Mouse (Mus musculus): ENCODE measurements around the gene Fam122b. TPM values are rescaled to one million over a fixed set of nuclear protein-coding genes. Genes with fewer than 3 reads are reported as not detected.

Gene Fam122b
- polyA plus RNA-seq, 1 experiment, result 0.48 TPM

DNA sequence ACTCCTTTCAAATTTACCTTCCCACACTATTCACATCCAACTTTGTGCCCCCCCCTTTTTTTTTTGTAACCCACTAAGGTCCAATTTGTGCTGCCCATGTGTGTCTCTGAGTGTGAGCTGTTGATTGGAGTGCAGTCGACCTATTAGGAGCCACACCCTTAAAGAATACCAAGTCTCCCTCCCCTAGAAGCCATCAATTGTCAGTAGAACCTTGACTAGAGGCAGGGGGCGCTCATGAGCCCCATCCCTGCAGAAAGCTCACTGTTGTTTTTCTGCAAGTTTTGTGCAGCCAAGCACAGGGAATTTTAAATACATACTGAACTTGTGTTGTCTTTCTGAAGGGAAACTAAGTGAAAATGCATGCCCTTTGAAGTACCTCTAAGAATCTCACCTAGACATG is 31.6 kb downstream of the Fam122b start:
- Histone ChIP-seq H3K27me3 (ENCODE audit: control insufficient read depth) (no peaks in the 10 kb centered on the region), H3K4me1 (ENCODE audit: control insufficient read depth) (peaks cover 4% of the 10 kb centered on the region), H3K36me3 (ENCODE audit: control insufficient read depth) (no peaks in the 10 kb centered on the region), H3K9me3 (ENCODE audit: control insufficient read depth, low read length) (no peaks in the 10 kb centered on the region), H3K4me3 (replicated peaks) (no peak overlapping the region)
- TF ChIP-seq GATA1 (IDR thresholded peaks at IDR 0.05; ENCODE audit: low read length), result no peak
- no peak for TF ChIP-seq TAL1 (IDR thresholded peaks at IDR 0.05; ENCODE audit: low read length)

DNA sequence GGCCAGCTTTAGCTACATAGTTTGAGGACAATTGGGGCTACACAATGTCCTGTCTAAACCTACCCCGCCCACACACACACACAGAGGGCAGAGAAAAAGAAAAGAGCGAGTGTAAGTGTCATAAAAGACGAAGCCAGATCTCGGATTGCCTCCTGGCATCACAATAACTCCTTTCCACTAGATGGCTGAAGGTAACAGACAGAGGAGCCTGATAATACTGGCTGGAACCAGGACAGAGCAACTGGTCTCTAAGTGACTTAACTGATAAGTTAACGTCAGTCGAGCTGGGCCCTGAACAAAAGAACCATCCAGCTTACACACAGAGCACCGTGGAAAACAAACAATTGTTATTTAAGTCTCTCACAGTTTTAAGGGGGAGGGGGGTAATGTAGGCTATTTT is 33.2 kb downstream of the Fam122b start:
- Histone ChIP-seq H3K4me3 (replicated peaks) (no peak overlapping the region), H3K9me3 (ENCODE audit: control insufficient read depth, low read length) (no peaks in the 10 kb centered on the region), H3K27me3 (ENCODE audit: control insufficient read depth) (no peaks in the 10 kb centered on the region), H3K36me3 (ENCODE audit: control insufficient read depth) (no peaks in the 10 kb centered on the region), H3K4me1 (ENCODE audit: control insufficient read depth) (peaks cover 11% of the 10 kb centered on the region)
- no peak for TF ChIP-seq GATA1 (IDR thresholded peaks at IDR 0.05; ENCODE audit: low read length)
- no peak for TF ChIP-seq TAL1 (IDR thresholded peaks at IDR 0.05; ENCODE audit: low read length)

DNA sequence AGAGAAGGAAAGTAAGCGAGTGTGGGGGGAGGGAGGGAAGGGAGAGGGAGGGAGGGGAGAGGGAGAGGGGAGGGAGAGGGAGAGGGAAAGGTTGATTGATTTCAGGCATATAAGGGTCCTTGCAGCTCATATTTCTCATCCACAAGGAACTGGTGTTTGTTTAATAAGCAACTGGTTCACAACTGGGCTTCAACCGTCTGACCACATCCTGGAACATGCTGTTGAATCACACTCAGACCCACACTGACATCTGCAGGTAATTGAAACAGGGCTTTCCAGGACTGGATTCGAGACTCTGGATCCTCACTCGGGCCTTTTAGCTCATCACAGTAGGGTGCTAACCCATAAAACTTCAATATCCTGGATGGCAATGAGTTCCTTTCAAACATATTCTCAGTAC is 35.9 kb downstream of the Fam122b start:
- Histone ChIP-seq H3K36me3 (ENCODE audit: control insufficient read depth) (no peaks in the 10 kb centered on the region), H3K4me3 (replicated peaks) (no peak overlapping the region), H3K27me3 (ENCODE audit: control insufficient read depth) (no peaks in the 10 kb centered on the region), H3K9me3 (ENCODE audit: control insufficient read depth, low read length) (no peaks in the 10 kb centered on the region), H3K4me1 (ENCODE audit: control insufficient read depth) (peaks cover 11% of the 10 kb centered on the region)
- TF ChIP-seq GATA1 (IDR thresholded peaks at IDR 0.05; ENCODE audit: low read length), result no peak
- TF ChIP-seq TAL1 (IDR thresholded peaks at IDR 0.05; ENCODE audit: low read length), result no peak

DNA sequence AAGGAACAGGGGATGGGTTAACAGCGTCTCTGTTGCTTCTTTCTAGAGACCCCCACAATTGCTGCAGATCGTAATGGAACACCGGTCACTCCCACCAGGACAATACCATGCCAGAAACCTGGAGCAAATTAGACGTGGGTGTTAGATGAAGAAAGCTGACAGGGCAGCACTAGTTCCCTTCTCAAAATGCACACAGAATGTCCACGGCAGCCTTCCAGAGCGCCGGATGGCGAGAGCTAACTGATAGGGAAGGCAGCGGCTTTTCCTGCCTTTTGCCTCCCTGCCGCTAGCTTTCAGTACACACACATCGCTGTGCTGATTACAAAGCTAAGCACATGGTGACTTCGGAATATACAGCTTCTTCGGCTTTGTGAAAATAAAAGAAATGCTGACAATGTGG is 37.6 kb downstream of the Fam122b start:
- no peaks in the 10 kb centered on the region for H3K27me3 ChIP-seq (ENCODE audit: control insufficient read depth)
- H3K4me3 ChIP-seq (replicated peaks), result peak overlapping the region; percentile 44
- H3K36me3 ChIP-seq (ENCODE audit: control insufficient read depth), result no peaks in the 10 kb centered on the region
- peaks cover 11% of the 10 kb centered on the region for H3K4me1 ChIP-seq (ENCODE audit: control insufficient read depth)
- no peak for TF ChIP-seq TAL1 (IDR thresholded peaks at IDR 0.05; ENCODE audit: low read length)
- TF ChIP-seq GATA1 (IDR thresholded peaks at IDR 0.05; ENCODE audit: low read length), result no peak
- no peaks in the 10 kb centered on the region for H3K9me3 ChIP-seq (ENCODE audit: control insufficient read depth, low read length)

DNA sequence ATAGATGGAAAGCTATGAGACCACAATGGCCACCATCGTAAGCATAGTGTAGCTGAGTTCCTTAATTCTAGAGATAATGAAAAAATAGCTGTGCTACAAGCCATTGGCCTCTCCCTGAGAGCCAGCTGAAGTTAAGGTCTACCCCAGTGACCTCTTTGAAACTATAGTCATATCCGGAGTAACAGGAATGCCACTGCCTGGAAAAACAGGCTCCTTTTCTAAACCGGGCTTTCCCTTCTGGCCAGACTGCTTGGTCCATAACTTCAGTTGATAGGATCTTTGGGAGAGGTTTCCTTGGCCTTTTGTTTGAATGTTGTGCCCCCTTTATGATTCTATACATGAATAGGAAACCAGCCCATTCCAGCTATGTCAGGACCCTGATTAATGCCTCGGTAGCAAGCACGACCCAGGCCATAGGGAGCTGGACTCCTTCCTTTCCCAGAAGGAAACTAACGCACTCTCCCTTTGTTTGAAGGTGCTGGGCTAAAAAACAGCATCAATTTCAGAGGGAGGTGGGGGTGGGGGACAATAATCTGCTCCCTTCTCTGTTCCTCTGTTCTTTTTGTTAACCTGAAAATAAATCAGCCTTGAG is 45.2 kb downstream of the Fam122b start:
- H3K9me3 ChIP-seq (ENCODE audit: control insufficient read depth, low read length), result no peaks in the 10 kb centered on the region
- H3K27me3 ChIP-seq (ENCODE audit: control insufficient read depth), result no peaks in the 10 kb centered on the region
- TF ChIP-seq GATA1 (IDR thresholded peaks at IDR 0.05; ENCODE audit: low read length) (no peak), TAL1 (IDR thresholded peaks at IDR 0.05; ENCODE audit: low read length) (no peak)
- H3K36me3 ChIP-seq (ENCODE audit: control insufficient read depth), result no peaks in the 10 kb centered on the region
- no peak overlapping the region for H3K4me3 ChIP-seq (replicated peaks)
- no peaks in the 10 kb centered on the region for H3K4me1 ChIP-seq (ENCODE audit: control insufficient read depth)

GRCm38 (mm10) chrX:53220855-53221254 is 48.8 kb downstream of the Fam122b start:
- Histone ChIP-seq H3K9me3 (ENCODE audit: control insufficient read depth, low read length) (no peaks in the 10 kb centered on the region), H3K4me3 (replicated peaks) (no peak overlapping the region), H3K27me3 (ENCODE audit: control insufficient read depth) (no peaks in the 10 kb centered on the region), H3K4me1 (ENCODE audit: control insufficient read depth) (no peaks in the 10 kb centered on the region), H3K36me3 (ENCODE audit: control insufficient read depth) (no peaks in the 10 kb centered on the region)
- TF ChIP-seq GATA1 (IDR thresholded peaks at IDR 0.05; ENCODE audit: low read length), result no peak
- TF ChIP-seq TAL1 (IDR thresholded peaks at IDR 0.05; ENCODE audit: low read length), result no peak

- TF ChIP-seq TAL1 (IDR thresholded peaks at IDR 0.05; ENCODE audit: low read length) (no peak), GATA1 (IDR thresholded peaks at IDR 0.05; ENCODE audit: low read length) (no peak)
- Histone ChIP-seq H3K4me3 (replicated peaks) (no peak overlapping the region), H3K9me3 (ENCODE audit: control insufficient read depth, low read length) (no peaks in the 10 kb centered on the region), H3K4me1 (ENCODE audit: control insufficient read depth) (no peaks in the 10 kb centered on the region), H3K36me3 (ENCODE audit: control insufficient read depth) (no peaks in the 10 kb centered on the region), H3K27me3 (ENCODE audit: control insufficient read depth) (no peaks in the 10 kb centered on the region)
Measured at GRCm38 (mm10) chrX:53214557-53215229, 54.9 kb downstream of the Fam122b start.

- H3K36me3 ChIP-seq (ENCODE audit: control insufficient read depth), result no peaks in the 10 kb centered on the region
- no peak overlapping the region for H3K4me3 ChIP-seq (replicated peaks)
- no peaks in the 10 kb centered on the region for H3K9me3 ChIP-seq (ENCODE audit: control insufficient read depth, low read length)
- H3K27me3 ChIP-seq (ENCODE audit: control insufficient read depth), result no peaks in the 10 kb centered on the region
- no peak for TF ChIP-seq GATA1 (IDR thresholded peaks at IDR 0.05; ENCODE audit: low read length)
- TF ChIP-seq TAL1 (IDR thresholded peaks at IDR 0.05; ENCODE audit: low read length), result no peak
- H3K4me1 ChIP-seq (ENCODE audit: control insufficient read depth), result no peaks in the 10 kb centered on the region
Measured at GRCm38 (mm10) chrX:53213838-53214237, 55.8 kb downstream of the Fam122b start.

GRCm38 (mm10) chrX:53212485-53212884 is 57.1 kb downstream of the Fam122b start:
- H3K4me1 ChIP-seq (ENCODE audit: control insufficient read depth), result no peaks in the 10 kb centered on the region
- TF ChIP-seq TAL1 (IDR thresholded peaks at IDR 0.05; ENCODE audit: low read length) (no peak), GATA1 (IDR thresholded peaks at IDR 0.05; ENCODE audit: low read length) (no peak)
- no peaks in the 10 kb centered on the region for H3K36me3 ChIP-seq (ENCODE audit: control insufficient read depth)
- H3K27me3 ChIP-seq (ENCODE audit: control insufficient read depth), result peaks cover 3% of the 10 kb centered on the region; the same call in 1 of the 2 replicates
- no peaks in the 10 kb centered on the region for H3K9me3 ChIP-seq (ENCODE audit: control insufficient read depth, low read length)
- no peak overlapping the region for H3K4me3 ChIP-seq (replicated peaks)

Measured in erythroblast, embryonic 14.5 days (primary cell).